Mouse (Mus musculus) forebrain, postnatal 0 days (tissue): ENCODE measurements around the gene Olfr224. TPM values are rescaled to one million over a fixed set of nuclear protein-coding genes. Genes with fewer than 3 reads are reported as not detected.

Source experiments
- ATAC-seq: fragments of 200-750 bp; cut with Nextera tagmentation; 2 replicates; pipeline ENCODE4 v1.8.0; 2017; ENCODE audit warnings: mild to moderate bottlenecking, moderate library complexity
- DNase-seq: peaks from one replicate; pipeline ENCODE4 v3.0.0-alpha.2; 2015
- H3K27ac ChIP-seq: fragments of 300-500 bp; sonication (generic); 2 replicates; pipeline ENCODE4 v1.5.1; 2014; ENCODE audit warnings: low read depth, mild to moderate bottlenecking, antibody characterized with exemption, low read length, moderate library complexity, mixed read lengths
- H3K27me3 ChIP-seq: fragments of 300-500 bp; sonication (generic); 2 replicates; pipeline ENCODE4 v1.6.1; 2014; ENCODE audit warnings: mild to moderate bottlenecking, low read length, mixed read lengths; ENCODE audit not compliant: insufficient read depth
- H3K36me3 ChIP-seq: fragments of 300-500 bp; sonication (generic); 2 replicates; pipeline ENCODE4 v1.6.1; 2014; ENCODE audit warnings: mild to moderate bottlenecking, moderate library complexity; ENCODE audit not compliant: insufficient read depth
- H3K4me1 ChIP-seq: fragments of 300-500 bp; sonication (generic); 2 replicates; pipeline ENCODE4 v1.6.1; 2014; ENCODE audit warnings: antibody characterized with exemption; ENCODE audit not compliant: insufficient read depth
- H3K4me2 ChIP-seq: fragments of 300-500 bp; sonication (generic); 2 replicates; pipeline ENCODE4 v1.6.1; 2014; ENCODE audit warnings: low read depth, mild to moderate bottlenecking, moderate library complexity
- H3K4me3 ChIP-seq: fragments of 300-500 bp; sonication (generic); 2 replicates; pipeline ENCODE4 v1.5.1; 2014; ENCODE audit warnings: low read depth, low read length, mixed read lengths
- H3K9ac ChIP-seq: fragments of 300-500 bp; sonication (generic); 2 replicates; pipeline ENCODE4 v1.6.1; 2014; ENCODE audit warnings: mild to moderate bottlenecking
- H3K9me3 ChIP-seq: fragments of 300-500 bp; sonication (generic); 2 replicates; pipeline ENCODE4 v1.6.1; 2016; ENCODE audit warnings: low read length
- CTCF ChIP-seq: sonication (generic); IDR thresholded peaks from 2 replicates; pipeline ENCODE4 v1.5.1; 2016; ENCODE audit warnings: antibody characterized with exemption, control low read depth, low read depth
- WGBS: fragments of 180-500 bp; shearing (Covaris S2); extraction: QIAGEN DNeasy Blood & Tissue Kit; methylation state at CpG from one replicate; pipeline ENCODE4 v1.1.7; 2014; 5-methylcytosine and 5-hydroxymethylcytosine counted together
- polyA plus RNA-seq: library from polyadenylated mRNA; unstranded; fragments of >200 nt; fragmentation: Nextera tagmentation; extraction: Ambion mirVana; gene quantifications from 2 replicates; pipeline ENCODE4 v1.2.1, GENCODE M21; 2015
- total RNA-seq: library from RNA; depleted of rRNA; stranded (reverse); fragments of >200 nt; gene quantifications from 2 replicates; pipeline ENCODE4 v1.2.3, GENCODE M21; 2014

The Olfr224 gene
- total and polyA plus RNA-seq, 2 experiments from 2014 or later, result not detected

GRCm38 (mm10) chr11:58606177-58606919 lies 36.0 kb upstream of the Olfr224 start:
- H3K4me1 ChIP-seq, result no peaks in the 10 kb centered on the region
- no peak for TF ChIP-seq CTCF
- H3K27ac ChIP-seq, result no peak overlapping the region
- ATAC-seq (no peak), DNase-seq (no peak)
- no peaks in the 10 kb centered on the region for H3K9me3 ChIP-seq
- H3K4me2 ChIP-seq, result no peak overlapping the region
- WGBS, result 91% methylated on average over 12 of the region's 12 CpGs
- no peaks in the 10 kb centered on the region for H3K27me3 ChIP-seq
- H3K9ac ChIP-seq, result no peak overlapping the region
- H3K36me3 ChIP-seq, result no peaks in the 10 kb centered on the region
- H3K4me3 ChIP-seq, result no peak overlapping the region

GRCm38 (mm10) chr11:58605228-58605627 lies 34.9 kb upstream of the Olfr224 start:
- TF ChIP-seq CTCF, result no peak
- H3K4me1 ChIP-seq, result no peaks in the 10 kb centered on the region
- H3K4me3 ChIP-seq, result no peak overlapping the region
- H3K27ac ChIP-seq, result no peak overlapping the region
- ATAC-seq (no peak), DNase-seq (no peak)
- H3K4me2 ChIP-seq, result no peak overlapping the region
- no peaks in the 10 kb centered on the region for H3K27me3 ChIP-seq
- H3K9ac ChIP-seq, result no peak overlapping the region
- 93% methylated on average over 3 of the region's 3 CpGs for WGBS
- H3K9me3 ChIP-seq, result no peaks in the 10 kb centered on the region
- H3K36me3 ChIP-seq, result no peaks in the 10 kb centered on the region

- Histone ChIP-seq H3K4me2 (no peak overlapping the region), H3K36me3 (no peaks in the 10 kb centered on the region), H3K27ac (no peak overlapping the region), H3K27me3 (no peaks in the 10 kb centered on the region), H3K9me3 (no peaks in the 10 kb centered on the region), H3K9ac (no peak overlapping the region), H3K4me1 (no peaks in the 10 kb centered on the region), H3K4me3 (no peak overlapping the region)
- ATAC-seq, result no peak
- no peak for TF ChIP-seq CTCF
- 72% methylated on average over 2 of the region's 2 CpGs for WGBS
- no peak for DNase-seq
Measured at GRCm38 (mm10) chr11:58604688-58605087, 34.3 kb upstream of the Olfr224 start.

GRCm38 (mm10) chr11:58602800-58603560 lies 32.6 kb upstream of the Olfr224 start:
- no peaks in the 10 kb centered on the region for H3K4me1 ChIP-seq
- H3K9me3 ChIP-seq, result no peaks in the 10 kb centered on the region
- no peak overlapping the region for H3K9ac ChIP-seq
- no peak overlapping the region for H3K4me3 ChIP-seq
- 83% methylated on average over 6 of the region's 6 CpGs for WGBS
- ATAC-seq (no peak), DNase-seq (no peak)
- no peak overlapping the region for H3K4me2 ChIP-seq
- H3K36me3 ChIP-seq, result no peaks in the 10 kb centered on the region
- TF ChIP-seq CTCF, result no peak
- H3K27ac ChIP-seq, result no peak overlapping the region
- no peaks in the 10 kb centered on the region for H3K27me3 ChIP-seq

GRCm38 (mm10) chr11:58602062-58602461 lies 31.7 kb upstream of the Olfr224 start:
- Histone ChIP-seq H3K4me2 (no peak overlapping the region), H3K36me3 (no peaks in the 10 kb centered on the region), H3K4me1 (no peaks in the 10 kb centered on the region), H3K27me3 (no peaks in the 10 kb centered on the region), H3K27ac (no peak overlapping the region), H3K9me3 (no peaks in the 10 kb centered on the region), H3K9ac (no peak overlapping the region), H3K4me3 (no peak overlapping the region)
- TF ChIP-seq CTCF, result no peak
- DNase-seq (no peak), ATAC-seq (no peak)

GRCm38 (mm10) chr11:58597837-58598236 lies 27.5 kb upstream of the Olfr224 start:
- H3K4me2 ChIP-seq, result no peak overlapping the region
- 92% methylated on average over 13 of the region's 13 CpGs for WGBS
- H3K36me3 ChIP-seq, result no peaks in the 10 kb centered on the region
- ATAC-seq (no peak), DNase-seq (no peak)
- H3K27me3 ChIP-seq, result no peaks in the 10 kb centered on the region
- H3K9ac ChIP-seq, result no peak overlapping the region
- no peaks in the 10 kb centered on the region for H3K4me1 ChIP-seq
- TF ChIP-seq CTCF, result no peak
- no peaks in the 10 kb centered on the region for H3K9me3 ChIP-seq
- no peak overlapping the region for H3K4me3 ChIP-seq
- H3K27ac ChIP-seq, result no peak overlapping the region

GRCm38 (mm10) chr11:58594814-58595213 lies 24.5 kb upstream of the Olfr224 start, which contains the start of gene Olfr324:
Gene Olfr324 (plus strand): TSS chr11:58595114.
- Histone ChIP-seq H3K4me2 (no peak within 1 kb of the TSS), H3K4me3 (no peak within 1 kb of the TSS), H3K4me1 (no peaks in the 10 kb centered on the region), H3K36me3 (no peaks in the 10 kb centered on the region), H3K27me3 (no peaks in the 10 kb centered on the region), H3K9ac (no peak within 1 kb of the TSS), H3K27ac (no peak within 1 kb of the TSS), H3K9me3 (no peaks in the 10 kb centered on the region)
- no peak for TF ChIP-seq CTCF
- WGBS, result 81% methylated on average over 6 of the region's 6 CpGs
- ATAC-seq (no peak), DNase-seq (no peak)
